Mouse (Mus musculus) layer of hippocampus, postnatal 14 days (tissue): ENCODE data around the gene Nav1. TPM values are rescaled to one million over a fixed set of nuclear protein-coding genes. Genes with fewer than 3 reads are reported as not detected.
"Not testable (repeated sequence)": the region's sequence is repeated elsewhere in the genome, so short reads cannot be mapped to it uniquely, and the experiment has no call there.

ENCODE experiments used
- DNase-seq, 2 experiments: peaks; one replicate each; pipeline ENCODE4 v3.0.0; 2021 to 2022; ENCODE audit warnings: low spot score in 2 of 2, mixed read lengths in 1 of 2
- total RNA-seq, 2 experiments: library from RNA; stranded (reverse); gene quantifications; 2 replicates each; pipeline ENCODE4 v1.2.3; 2021

Gene Nav1
- total RNA-seq, 2 experiments from 2014 or later = 161 to 168 TPM

DNA sequence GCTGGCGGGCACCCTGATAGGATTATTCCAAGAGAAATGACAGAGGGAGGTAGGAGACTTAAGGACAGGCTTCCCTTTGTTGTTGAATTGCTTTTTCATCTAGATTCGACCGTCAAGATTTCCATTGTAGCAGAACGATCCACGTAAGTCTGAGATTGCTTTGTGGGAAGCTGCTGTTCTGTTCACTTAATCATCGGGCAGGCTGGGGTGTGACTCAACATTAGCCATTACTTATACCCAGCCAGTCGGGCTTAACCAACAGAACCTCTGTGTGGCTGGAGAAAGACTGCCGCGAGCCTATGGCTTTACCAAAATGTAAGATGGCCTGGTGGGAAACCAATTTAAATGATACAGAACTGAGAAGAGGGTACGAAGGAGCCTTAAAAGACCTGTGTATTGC, 114.7 kb downstream of the Nav1 start:
- no peak for DNase-seq

DNA sequence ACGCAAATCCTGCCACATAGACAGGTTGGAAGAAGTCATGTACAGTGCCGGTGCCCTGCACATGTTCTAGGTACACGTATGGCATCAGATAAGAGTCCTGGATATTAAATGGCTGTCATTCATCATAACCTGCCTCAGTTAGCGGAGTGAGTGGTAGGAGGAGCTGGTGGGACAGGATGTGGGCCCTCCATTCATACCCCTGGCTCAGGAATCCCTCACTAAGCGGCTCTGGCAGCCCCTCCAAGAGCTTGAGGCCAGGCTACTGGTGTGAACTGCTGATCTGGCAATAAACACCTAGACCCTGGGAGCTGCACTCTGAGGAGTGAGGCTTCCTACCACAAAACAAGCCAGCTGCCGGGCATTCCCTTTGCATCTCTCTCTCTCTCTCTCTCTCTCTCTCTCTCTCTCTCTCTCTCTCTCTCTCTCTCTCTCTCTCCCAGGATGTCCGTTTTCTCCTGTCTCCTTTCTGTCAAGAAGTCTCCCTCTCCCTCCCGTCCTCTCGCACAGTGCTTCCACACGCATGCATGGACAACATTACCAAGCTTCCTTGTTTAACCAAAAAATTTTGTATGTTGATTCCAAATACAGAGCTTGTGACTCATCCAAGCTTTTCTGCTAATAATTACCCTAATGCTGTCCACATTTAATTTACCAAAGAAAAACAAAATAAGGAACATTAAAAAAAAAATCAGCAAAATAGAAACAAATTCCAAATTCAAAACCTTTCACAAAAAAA, 116.0 kb downstream of the Nav1 start:
- no peak for DNase-seq

DNA sequence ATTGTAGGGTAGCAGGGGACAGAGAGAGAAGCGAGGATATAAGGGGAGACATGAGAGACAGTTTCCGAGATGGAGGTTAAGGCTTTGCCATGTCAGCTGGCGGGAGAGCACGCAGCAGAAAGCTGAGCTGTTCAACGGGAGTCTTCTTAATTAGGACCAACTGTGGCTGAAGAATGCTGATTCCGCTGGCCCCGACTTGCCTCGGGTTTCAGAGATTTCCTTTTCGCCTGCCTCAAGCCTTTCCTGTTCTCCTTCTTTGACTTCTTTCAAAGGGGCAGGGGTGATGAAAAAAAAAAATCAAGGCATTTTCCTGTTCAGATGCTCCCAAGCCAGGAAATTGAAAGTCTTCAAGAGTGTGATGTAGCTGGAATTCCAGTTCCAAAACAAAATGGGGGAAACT, 118.2 kb downstream of the Nav1 start:
- no peak for DNase-seq

DNA sequence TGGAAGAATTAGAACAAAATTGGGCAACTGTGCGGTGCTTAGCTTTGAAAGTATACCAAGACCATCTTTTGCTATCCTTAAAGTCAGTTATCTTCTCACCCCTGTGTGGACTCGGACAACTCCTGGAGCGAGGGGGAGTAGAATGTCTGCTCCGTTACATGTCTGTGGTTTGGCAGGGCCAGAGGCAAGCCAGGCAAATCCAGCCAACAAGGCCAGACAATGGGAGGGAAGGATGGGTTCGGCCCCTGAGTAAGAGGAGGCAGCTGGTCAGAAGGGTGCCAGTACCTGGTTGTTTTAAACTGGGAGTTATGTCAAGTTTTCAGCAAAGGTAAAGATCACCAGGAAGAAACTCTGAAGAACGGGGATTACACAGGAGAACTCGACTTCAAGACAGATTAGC, 121.9 kb downstream of the Nav1 start:
- DNase-seq = no peak

DNA sequence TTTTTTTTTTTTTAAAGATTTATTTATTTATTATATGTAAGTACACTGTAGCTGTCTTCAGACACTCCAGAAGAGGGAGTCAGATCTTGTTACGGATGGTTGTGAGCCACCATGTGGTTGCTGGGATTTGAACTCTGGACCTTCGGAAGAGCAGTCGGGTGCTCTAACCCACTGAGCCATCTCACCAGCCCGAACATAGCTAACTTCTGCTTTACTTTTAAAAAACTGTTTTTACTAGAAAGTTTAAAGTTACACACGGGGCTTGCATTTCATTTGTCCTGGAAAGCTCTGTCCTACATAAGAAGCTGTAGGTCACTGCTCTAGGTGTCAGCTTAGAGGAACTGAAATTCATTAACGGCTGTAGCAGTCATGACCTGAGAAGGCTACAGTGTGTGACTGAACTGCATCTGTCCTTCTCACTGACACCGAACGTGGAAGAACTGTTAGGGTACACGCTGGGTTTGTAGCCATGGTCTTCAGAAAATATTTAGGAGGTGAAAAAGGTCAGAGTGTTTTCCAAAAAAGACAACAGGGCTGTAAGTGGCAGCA, 122.5 kb downstream of the Nav1 start:
- DNase-seq = not testable (repeated sequence)

DNA sequence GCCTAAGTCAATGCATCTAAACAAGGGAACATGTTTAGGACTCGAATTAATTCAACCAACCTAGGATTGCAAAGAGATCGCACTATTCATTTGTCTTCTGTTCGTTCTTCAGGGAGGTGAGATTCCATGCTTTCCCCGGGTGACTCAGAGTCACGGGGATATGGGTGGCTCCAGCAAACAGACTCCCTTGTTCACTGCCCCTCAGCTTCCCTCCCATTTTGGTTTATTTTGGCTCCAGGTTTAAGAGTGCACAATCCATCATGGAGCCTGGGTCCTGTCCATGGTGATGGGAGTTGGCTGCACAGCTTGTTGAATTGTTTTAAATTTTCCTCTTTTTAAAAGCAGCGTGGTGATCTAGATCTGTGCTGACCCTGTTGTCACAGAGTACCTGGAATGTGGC, 123.1 kb downstream of the Nav1 start:
- no peak for DNase-seq

DNA sequence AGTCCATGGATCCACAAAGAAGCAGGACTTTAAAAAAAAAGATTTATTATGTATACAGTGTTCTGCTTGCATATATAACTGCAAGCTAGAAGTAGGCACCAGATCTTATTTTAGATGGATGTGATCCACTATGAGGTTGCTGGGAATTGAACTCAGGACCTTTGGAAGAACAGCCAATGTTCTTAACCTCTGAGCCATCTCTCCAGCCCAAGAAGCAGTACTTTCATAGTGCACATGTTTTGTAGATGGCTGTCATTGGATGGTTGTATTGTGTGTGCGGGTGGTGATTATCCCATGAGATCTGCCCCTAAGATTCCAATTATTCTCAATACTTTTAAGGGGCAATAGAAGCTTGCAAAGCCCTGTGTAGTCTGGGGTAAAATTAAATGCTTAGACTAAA, 124.4 kb downstream of the Nav1 start:
- no peak for DNase-seq

DNA sequence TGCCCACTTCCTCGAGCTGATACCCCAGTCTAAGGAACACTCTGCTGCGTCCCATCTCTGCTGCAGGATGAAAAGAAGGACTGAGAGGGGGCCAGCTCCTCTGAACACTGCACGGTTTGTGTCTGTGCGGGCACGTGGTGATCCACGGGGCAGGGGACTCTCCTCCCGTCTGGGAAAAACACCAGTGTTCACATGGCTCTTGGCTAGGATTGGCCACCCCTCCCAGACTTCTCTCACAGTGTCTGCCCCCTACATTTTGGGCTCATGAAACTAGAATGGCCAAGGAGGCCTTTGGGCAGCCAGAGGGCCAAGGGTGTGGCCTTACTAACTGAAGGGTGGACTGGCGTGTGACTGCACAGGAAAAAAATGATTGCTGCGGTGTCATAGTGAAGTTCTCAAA, 125.4 kb downstream of the Nav1 start:
- peak in 1 of 2 experiments; percentile 49 for DNase-seq

DNA sequence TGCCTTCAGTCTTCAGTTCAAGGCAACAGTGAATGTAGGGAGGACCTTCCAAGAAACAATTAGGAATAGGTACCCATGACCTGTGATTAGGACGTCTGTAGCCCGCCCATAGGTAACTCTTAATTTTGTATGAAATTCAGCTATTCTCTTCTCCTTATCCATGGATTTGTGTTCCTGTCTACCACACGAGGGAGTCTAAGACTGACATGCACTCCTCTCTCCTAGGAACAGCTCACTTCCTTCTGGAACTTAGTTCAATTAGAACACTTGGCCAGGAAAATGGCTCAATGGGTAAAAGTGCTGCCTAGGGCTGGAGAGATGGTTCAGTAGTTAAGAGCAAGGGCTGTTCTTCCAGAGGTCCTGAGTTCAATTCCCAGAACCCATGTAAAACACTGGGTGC, 126.3 kb downstream of the Nav1 start:
- no peak for DNase-seq

DNA sequence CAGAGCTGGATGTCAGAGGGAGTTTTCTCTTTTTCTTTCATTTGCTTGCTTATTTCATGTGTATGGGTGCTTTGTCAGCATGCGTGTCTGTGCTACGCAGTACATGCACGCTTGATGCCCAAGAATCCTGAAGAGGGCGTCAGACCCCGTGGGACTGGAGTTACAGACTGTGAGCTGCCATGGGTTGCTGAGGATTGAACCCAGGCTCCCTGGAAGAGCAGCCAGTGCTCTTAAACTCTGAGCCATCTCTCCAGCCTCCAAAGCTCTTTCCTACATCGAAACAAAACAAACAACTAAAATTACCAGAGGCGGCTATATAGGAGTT, 131.6 kb downstream of the Nav1 start:
- no peak for DNase-seq

DNA sequence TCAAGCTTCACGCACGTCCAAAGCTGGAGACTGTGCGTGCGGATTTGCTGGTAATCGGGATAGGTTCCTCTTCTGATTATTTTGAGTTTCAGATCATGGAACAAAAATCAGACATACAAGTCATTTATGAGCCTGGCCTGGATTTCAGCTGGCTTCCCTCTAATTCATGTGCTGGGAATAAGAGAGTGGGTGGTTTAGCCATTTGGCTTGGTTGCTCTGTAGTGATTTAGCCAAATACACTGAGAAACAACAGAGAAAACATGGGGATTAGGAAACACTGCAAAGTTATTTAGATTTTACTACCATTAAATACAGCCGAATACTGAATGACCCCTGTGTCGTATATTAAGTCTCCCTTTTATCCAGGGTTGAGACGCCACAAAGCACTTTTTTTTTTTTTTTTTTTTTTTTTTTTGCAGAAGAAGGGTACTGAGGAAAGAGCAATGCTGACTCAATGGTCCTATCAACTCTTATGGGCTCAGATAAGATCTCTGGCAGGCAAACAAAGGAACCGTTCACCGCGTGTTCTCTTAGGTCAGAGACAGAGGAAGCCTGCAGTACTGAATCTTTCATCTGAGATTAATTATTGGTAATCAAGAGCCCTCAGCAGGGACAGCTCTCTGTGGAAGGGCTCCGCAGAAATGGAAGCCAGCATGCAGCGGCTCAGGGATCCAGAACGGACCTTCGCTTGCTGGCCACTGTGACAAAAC, 132.1 kb downstream of the Nav1 start:
- no peak for DNase-seq

DNA sequence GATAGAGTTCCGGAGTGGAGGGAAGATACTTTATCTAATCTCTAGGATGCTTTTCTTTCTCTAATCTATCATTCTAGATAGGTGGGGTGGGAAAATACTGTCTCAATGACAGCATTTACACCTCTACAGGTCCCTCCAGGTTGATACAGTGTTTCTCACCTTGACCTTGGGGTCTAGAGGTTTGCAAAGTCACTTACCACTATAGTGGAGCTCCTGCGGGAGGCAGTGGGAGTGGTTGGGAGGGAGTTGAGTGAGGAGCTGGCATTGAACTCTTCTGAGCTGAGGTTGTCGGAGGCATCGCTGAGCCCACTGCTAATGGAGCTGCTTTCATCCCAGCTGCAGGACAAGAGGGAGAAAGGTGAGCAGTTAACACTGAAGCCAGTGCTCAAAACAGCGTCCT, 134.6 kb downstream of the Nav1 start:
- no peak for DNase-seq

DNA sequence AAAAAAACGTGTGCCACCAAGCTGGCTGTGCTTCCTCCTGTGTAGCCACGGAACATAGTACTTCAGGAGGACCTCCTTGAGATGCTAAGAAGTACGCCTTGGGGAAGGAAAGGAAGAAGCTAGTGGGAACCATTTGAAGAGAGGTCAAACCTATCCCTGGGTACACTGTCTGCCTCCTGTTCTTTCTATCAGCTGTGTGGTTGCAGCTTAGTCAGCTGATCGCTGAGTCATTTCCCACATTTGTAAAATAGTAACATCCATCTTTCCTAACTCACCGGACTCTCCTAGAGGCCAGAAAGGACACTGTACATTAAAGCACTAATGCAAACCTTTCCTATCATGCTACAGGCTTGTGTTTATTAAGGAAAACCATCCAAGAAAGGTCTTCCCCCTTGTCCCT, 135.4 kb downstream of the Nav1 start:
- DNase-seq = no peak

DNA sequence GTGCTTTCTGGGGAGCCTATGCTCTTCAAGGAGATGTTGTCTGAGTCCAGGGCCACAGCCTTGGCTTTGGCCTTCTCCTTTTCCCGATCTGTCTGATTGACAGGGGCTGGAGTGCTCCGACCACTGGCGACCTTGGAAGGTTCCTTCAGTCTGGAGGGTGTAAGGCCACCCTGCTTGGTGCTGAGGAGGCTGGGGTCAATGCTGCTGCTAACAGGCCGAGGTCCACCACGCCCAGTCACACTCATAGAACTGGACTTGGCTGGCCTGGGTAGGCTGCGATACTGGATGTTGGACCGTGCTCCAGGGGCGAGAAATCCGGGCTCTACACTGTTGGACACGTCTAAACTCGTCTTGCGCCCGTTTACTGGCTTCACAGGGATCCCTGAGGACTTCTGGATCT, 136.5 kb downstream of the Nav1 start:
- DNase-seq = no peak

DNA sequence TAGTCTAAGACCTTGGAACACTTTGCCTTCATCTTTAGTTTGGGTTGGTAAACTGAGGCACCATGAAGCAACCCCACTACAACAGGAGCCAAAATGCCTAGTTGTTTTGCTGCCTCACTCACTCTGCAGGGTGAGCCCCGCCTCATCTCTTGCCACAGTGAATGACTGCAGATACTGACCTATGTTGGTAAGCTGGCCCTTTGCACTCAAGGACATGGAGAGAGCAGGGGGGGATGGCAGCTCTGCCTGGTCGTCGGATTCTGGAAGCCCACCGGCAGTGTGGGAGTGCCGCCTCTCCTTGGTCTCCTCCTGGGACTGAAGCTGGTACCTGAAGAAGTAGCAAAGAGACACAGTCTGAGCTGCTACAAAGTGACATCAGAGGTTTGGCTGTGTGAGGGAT, 139.6 kb downstream of the Nav1 start:
- DNase-seq = no peak

DNA sequence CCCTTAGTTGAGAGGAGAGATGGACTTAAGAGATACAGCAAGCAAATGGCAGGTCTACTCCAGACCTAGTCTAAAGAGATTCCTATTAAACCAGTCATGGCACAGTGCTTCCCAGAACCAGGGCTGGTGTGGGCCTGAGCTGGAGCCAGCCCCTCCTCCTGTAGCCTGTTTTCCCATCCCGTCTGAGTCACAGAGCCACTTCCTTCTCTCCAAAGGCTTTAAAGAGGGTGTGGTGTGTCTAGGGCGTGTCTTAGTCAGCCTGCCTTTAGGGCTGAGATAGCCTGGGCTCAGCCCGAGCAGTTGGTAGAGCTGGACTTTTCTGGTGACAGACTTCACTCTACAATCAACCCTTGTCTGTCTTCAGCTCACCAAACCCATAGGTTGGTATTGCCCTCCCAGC, 140.2 kb downstream of the Nav1 start:
- DNase-seq = no peak

DNA sequence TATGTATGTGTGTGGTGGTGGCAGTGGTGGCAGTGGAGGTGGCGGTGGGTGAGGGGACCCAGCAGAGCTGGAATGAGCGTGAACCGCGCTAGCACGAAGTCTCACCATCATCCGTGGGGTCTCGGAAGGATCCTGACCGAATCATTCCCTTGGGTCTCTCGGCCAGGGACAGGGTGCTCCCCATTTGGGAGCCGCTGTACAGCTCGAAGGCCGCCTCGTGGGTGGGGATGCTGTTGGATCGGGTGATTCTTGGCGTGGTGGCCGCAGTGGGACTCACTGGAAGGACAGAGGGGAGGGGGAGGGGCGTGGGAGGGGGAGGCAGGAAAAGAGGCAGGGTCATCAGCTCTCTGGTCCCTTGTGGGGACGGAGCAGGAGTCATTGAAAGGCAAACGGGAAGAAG, 141.4 kb downstream of the Nav1 start:
- no peak for DNase-seq

DNA sequence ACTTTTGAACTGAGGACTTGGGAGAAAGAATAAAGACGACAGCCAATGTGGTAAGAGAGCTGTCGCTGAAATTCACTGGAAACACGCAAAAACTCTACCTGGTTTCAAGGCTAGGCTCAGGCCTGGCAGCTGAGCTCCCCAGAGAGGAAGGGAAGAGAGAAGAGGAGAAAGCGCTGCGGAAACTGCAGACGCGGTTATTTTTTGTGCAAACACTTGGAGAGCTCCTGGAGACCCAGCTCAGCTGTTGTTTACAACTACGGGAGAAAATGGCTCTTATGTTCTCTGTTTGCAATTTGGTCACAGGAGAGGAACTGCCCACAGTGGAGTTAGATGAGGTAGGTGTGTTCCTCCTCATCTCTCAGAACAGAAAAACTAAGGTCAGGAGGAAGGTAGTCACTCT, 144.4 kb downstream of the Nav1 start:
- no peak for DNase-seq

DNA sequence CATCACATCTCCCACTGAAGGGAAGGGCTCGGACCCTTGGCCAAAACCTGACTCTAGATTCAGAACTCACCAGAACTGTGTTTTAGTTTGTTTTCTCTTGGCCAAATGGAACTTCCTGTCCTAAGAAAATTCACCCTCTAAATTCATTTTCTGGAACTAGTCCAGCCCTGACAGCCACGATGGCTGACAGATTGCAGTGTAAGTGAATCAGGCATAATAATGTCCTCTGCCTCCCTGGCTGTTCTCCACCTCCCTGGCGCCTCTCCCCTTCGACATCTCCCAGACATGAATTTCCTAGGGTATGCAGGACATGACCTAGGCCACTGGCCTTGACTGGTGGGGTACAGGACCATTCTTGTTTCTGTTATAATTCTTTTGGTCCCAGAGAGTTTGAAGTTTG, 144.8 kb downstream of the Nav1 start:
- no peak for DNase-seq

DNA sequence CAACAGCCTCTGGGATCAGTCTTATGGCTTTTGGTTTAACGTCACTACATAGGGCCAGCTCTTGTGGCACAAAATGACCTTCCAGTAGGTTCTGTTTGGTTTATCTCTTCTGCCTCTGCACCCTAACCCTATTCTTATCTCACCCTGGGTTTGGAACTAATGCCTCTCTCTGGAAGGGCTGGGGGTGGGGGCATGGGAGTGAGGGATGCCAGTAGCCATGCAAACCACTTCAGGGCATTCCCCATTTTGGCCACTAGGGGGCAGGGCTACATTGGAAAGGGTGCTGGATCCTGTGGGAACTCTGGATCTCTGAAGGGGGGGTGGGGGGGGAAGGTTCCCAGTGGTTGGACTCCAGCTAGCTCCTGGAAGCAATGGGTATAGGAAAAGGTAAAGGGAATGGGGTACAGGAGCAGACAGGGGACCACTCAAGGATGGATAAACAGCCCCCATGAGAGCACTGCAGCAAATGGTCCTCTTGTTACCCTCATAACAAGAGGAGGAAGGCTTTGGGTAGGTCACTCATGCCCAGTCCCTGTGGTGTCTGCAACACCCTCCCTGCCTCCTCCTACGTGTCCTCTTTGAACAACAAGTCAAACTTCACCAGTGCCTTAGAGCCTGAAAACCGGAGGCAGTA, 145.9 kb downstream of the Nav1 start:
- DNase-seq = peak; percentile 70 to 80

DNA sequence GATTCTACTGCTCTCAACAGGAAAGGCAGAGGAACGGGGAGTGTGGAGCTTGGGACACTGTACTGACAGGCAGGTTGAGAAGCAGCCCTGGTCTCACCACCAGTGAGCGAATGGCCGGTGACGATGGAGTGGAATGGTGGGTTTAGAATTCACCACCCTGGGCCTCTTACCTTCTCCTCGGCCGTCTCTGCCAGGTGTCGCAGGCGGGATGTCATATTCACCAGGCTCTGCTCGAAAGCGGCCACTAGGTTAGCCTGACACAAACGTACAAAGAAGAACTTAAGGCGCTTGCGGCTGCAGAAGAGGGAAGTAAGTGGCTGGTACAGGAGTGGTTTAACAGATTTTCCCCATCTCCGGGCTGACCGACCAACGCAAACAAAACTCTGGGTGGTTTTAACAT, 146.6 kb downstream of the Nav1 start:
- no peak for DNase-seq

DNA sequence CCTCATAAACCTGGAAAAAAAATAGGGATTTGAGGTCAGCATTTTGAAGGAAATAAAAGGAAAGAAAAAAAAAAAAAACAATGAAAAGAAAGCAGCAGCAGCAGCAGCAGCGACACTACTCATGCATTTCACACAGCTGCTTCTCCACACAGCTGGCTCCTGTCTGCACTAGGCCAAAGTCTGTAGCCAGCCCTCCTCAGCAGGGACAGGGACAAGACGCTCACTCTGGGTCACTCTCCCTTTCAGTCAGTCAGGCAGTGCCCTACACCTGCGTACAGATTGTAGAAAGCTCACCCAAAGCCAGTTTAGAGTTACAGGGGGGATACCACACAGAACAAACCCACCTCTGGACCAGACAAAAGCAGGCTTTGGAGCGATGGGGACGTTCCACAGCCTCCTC, 149.2 kb downstream of the Nav1 start:
- DNase-seq = no peak
